Mouse (Mus musculus) frontal cortex, postnatal 10 days (tissue): ENCODE measurements around the gene Pate2.
A peak's percentile ranks its signal among the peaks of the same experiment; 100 is the strongest.

Source experiments
- DNase-seq, 2 experiments: peaks; one replicate each; pipeline ENCODE4 v3.0.0; 2022; ENCODE audit warnings: low spot score in 2 of 2, mixed read lengths in 1 of 2

Gene Pate2

GRCm38 (mm10) chr9:35569571-35570534 is at the start of gene Pate2, which contains the start of gene Hyls1:
Pate2 (plus strand) TSS chr9:35570284.
Hyls1 (minus strand) TSS chr9:35570398.
- peak; percentile 88 to 91 for DNase-seq

- DNase-seq, result no peak
Measured at GRCm38 (mm10) chr9:35520631-35521348, 49.3 kb upstream of the Pate2 start.

GRCm38 (mm10) chr9:35522241-35522640 is 47.8 kb upstream of the Pate2 start:
- DNase-seq, result no peak

GRCm38 (mm10) chr9:35522821-35523515 is 47.1 kb upstream of the Pate2 start:
- no peak for DNase-seq

DNA sequence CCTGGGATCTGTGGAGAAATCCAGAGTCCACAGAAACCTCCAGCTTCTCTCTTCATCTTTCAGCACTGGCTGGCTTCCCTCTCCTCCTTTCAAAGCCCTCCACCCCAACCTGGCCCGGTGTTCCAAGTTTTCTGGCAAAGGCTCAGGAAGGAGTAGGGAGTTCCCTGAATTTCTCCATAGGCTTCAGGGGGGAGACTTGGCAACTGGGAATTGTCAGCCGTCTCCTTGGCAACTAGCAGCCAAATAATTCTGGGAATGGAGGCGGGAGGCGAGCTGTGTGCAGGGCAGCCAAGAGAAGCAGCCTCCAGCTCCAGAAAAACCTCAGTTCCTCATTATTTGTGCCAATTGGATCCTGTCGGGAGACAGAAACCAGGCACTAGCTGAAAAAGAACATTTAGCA is 46.5 kb upstream of the Pate2 start:
- DNase-seq, result peak; percentile 47 to 57

GRCm38 (mm10) chr9:35523941-35524411 is 46.1 kb upstream of the Pate2 start:
- DNase-seq, result peak; percentile 52 to 74

- no peak for DNase-seq
Measured at GRCm38 (mm10) chr9:35529141-35529540, 40.9 kb upstream of the Pate2 start.

- DNase-seq, result no peak
Measured at GRCm38 (mm10) chr9:35529796-35530195, 40.3 kb upstream of the Pate2 start.

- DNase-seq, result no peak
Measured at GRCm38 (mm10) chr9:35533266-35533665, 36.8 kb upstream of the Pate2 start.

DNA sequence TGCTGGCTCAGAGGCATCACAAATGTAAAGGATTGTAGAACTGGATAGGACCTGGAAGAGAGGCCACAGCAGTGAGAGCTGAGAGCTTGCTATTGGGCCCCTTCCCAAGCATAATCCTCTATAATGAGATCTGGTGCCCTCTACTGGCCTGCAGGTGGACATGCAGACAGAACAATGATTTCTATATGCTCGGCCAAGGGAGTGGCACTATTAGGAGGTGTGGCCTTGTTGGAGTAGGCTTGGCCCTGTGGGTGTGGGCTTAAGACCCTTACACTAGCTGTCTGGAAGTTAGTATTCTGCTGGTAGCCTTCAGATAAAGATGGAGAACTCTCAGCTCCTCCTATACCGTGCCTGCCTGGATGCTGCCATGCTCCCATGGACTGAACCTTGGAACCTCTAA is 35.0 kb upstream of the Pate2 start:
- peak in 1 of 2 experiments; percentile 33 for DNase-seq

GRCm38 (mm10) chr9:35535876-35536275 is 34.2 kb upstream of the Pate2 start:
- no peak for DNase-seq

- DNase-seq, result no peak
Measured at GRCm38 (mm10) chr9:35539001-35539750, 30.9 kb upstream of the Pate2 start.

DNA sequence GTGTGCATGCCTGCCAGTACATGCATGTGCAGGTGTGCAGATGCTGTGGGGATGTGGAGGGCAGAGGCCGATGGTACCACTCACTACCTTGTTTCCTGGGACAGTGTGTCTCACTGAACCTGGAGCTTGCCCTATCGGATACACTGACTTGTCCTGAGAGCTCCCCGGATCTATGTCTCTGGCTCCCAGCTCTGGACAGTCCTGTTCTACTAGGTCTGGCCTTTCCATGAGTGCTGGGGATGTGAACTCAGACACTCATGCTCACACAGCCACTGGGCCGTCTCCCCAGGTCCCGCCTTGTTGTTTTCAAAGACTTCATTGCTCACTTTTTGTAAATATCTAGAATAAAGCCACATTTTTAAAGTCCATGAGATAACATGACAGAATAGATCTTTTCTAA is 29.1 kb upstream of the Pate2 start:
- DNase-seq, result no peak

DNA sequence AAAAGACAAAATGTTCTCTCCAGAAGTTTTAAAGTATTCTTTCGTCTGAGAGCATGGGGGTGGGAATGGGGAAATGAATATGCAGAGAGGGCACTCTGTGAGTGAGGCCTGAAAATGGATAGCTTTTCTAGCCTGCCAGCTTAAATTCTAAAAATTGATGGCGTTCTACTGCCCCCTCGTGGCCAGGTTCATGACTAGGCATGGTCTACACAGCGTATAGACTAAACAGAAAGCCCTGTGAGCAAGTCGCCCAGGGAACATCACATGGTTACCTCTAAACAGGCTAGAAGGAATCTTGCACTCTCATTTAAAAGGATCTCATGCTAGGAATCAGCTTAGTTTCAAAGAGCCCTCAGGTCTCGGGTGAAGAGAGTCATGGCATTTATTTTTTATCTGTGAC is 28.6 kb upstream of the Pate2 start:
- peak in 1 of 2 experiments; percentile 67 for DNase-seq

DNA sequence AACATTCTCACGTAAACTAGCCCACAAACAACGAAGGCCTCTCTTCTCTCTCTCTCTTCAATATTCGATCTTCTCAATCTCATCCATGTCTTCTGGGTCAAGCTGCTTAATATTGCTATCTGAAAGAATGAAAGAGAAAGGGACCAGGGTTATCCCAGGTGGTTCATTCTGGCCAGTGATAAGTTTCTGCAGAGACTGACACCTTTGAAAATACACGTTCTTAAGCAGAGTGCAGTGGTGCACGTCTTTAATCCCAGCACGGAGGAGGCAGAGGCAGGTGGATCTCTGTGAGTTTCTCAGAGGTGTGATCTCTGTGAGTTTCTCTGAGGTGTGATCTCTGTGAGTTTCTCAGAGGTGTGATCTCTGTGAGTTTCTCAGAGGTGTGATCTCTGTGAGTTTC is 28.1 kb upstream of the Pate2 start:
- DNase-seq, result no peak

DNA sequence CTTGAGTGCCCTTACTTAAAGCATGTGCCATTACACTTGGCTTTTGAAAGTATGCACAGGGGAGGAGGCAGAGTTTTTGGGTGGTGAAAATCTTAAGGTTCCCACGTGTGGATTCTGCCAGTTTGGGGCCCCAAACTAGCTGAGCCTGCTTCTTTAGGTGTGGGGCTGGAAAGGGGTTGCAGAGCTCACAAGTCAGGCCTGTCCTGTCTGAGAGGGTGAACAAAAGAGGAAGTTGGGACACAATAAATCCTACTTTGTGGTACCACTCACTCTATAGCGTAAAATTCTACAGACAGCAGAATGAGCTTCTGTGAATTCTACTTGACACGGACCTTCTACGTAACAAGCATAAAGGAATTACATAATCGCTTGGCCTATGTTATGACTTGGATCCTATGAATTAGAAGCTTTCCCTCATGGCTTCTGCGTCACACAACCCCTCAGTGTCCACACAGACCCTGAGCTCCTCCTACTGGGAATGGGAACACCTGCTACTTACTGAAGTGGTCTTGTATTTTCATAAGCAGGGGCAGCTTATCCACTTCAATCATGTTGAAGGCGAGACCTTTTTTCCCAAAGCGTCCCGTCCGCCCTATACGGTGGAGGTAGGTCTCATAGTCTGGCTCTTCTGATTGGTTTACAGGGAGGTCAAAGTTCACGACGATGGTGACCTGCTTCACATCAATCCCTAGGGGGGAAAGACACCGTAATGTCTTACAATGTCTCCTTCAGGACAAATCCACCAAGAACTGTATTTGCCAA is 26.8 kb upstream of the Pate2 start:
- DNase-seq, result no peak

DNA sequence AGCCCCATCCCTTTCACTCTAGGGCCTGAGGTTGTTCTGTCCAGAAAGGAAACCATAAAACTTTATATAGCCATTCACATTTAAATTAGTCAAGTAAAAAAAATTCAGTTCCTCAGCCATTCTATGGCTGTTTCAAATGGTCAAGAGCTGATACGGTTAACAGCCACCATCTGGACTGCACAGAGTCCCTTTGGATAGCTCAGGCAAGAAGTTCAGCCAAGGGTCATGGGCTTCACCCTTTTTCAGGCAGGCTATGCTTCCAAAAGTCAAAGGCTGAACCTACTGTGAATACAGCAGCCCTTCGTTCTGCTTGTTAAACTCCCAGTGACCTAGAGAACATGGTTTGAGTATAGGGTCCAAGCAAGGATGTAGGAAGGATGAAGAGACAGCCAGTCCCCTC is 25.4 kb upstream of the Pate2 start:
- no peak for DNase-seq

GRCm38 (mm10) chr9:35545704-35546103 is 24.4 kb upstream of the Pate2 start:
- no peak for DNase-seq

- no peak for DNase-seq
Measured at GRCm38 (mm10) chr9:35546745-35547144, 23.3 kb upstream of the Pate2 start.

DNA sequence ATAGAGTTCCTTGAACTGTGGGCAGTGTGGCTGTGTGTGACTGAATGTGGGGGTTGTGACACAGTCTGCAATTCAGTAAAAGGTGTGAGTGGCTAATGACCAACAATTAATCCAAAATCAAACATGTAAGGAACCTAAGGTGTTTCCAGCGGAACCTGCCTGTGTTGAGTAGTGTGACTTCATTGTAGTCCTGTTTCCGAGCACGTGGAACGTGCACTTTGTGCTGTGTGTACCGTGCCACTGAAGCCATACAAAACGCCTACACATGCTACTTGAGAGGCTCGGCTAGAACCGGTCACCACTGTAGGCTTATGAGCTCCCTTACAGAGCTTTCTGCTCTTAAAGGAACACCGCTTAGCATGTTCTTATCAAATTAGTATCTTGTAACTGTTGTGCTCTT is 21.6 kb upstream of the Pate2 start:
- DNase-seq, result no peak
